Mouse (Mus musculus): ENCODE measurements at regions not wholly inside any gene's neighbourhood (a gene's known extent, or its start where the extent isn't known, plus 50 kb on each side); places are given as distances from the start of the nearest gene placed in this dataset.

DNA sequence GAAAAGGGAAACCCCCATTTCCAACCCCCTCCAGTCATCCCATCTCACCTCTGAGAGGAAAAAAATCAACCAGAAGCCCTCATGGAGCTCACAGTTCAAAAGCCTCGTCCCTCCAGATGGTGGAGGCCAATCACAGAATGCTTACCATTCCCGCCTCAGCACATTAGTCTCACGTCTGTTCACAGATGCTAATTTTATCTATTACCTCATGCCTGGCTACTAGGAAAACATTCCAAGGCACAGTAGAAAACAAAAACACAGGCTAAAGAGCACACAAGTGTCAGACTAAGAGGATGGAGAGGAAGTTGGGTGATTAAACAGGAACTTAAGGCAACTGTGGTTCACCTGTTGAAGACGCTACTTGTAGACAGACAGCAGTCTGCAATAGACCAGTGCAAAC is 54.4 kb upstream of the Vldlr start:
- H3K9me3 ChIP-seq (replicated peaks) = no peaks in the 10 kb centered on the region
- no peaks in the 10 kb centered on the region for H3K27me3 ChIP-seq
- no peaks in the 10 kb centered on the region for H3K36me3 ChIP-seq (ENCODE audit: poor library complexity, severe bottlenecking)
- H3K4me3 ChIP-seq = no peak overlapping the region
- H3K4me2 ChIP-seq = no peak overlapping the region
- no peak for ATAC-seq
- H3K4me1 ChIP-seq = no peaks in the 10 kb centered on the region
- H3K9ac ChIP-seq = no peak overlapping the region
- H3K27ac ChIP-seq = no peak overlapping the region
- WGBS = 60% methylated on average over 4 of the region's 4 CpGs

Data from forebrain, embryonic 13.5 days (tissue).